In genomic region chr9:46121486-46121885, GRCm38 (mm10) we compare ENCODE assay signal across 18 mouse cellular contexts.
DNase-seq lines count a peak whose midpoint lies in the region; ATAC-seq lines count a peak whose summit lies in the region.
"Had no signal": no experiment of that assay in that cellular context is flagged by ENCODE, and none has a peak within 500 bp of the region (broad histone marks: within the 10 kb centered on the region; RNA-seq: fewer than 3 reads in every experiment).

No protein-coding gene starts in this region.

- peaks cover 34% of the 10 kb centered on the region for H3K36me3 ChIP-seq in forebrain, embryonic 10.5 days (replicated peaks)
- H3K36me3 ChIP-seq in forebrain, embryonic 13.5 days (ENCODE audit: poor library complexity, severe bottlenecking), result peaks cover 15% of the 10 kb centered on the region
- no peaks in the 10 kb centered on the region for H3K36me3 ChIP-seq in lung, embryonic 15.5 days
- no peaks in the 10 kb centered on the region for H3K36me3 ChIP-seq in intestine, embryonic 16.5 days (ENCODE audit: control insufficient read depth, insufficient read depth, low read length)
- no peaks in the 10 kb centered on the region for H3K36me3 ChIP-seq in stomach, embryonic 15.5 days

- DNase-seq in forebrain, embryonic 10.5 days (ENCODE audit: extremely low spot score, low spot score), result no peak
- DNase-seq in lung, postnatal 10 days, result no peak
- no peak for DNase-seq in urinary bladder, adult 18-20 months (ENCODE audit: low spot score in 2 of 2)
- DNase-seq in retina, postnatal 1 day, result no peak
- DNase-seq: adrenal gland, postnatal 14 days; B cell, adult 2 months; cerebellum, adult 11 months; gastrocnemius, postnatal 25 days; kidney, adult 2 months; thymus, postnatal 14 days had no signal

- WGBS in forebrain, embryonic 10.5 days, result 86% methylated on average over 4 of the region's 4 CpGs
- 71% methylated on average over 4 of the region's 4 CpGs for WGBS in forebrain, embryonic 13.5 days
- 46% methylated on average over 4 of the region's 4 CpGs for WGBS in lung, embryonic 15.5 days
- WGBS in intestine, embryonic 16.5 days, result 52% methylated on average over 4 of the region's 4 CpGs
- WGBS in stomach, embryonic 15.5 days, result 64% methylated on average over 4 of the region's 4 CpGs

- no peak overlapping the region for H3K9ac ChIP-seq in forebrain, embryonic 13.5 days
- no peak overlapping the region for H3K9ac ChIP-seq in lung, embryonic 15.5 days
- no peak overlapping the region for H3K9ac ChIP-seq in intestine, embryonic 16.5 days (ENCODE audit: low read depth, low read length)
- H3K9ac ChIP-seq in stomach, embryonic 15.5 days, result no peak overlapping the region
- H3K9ac ChIP-seq: hindbrain, embryonic 14.5 days; limb, embryonic 15.5 days had no signal

- H3K4me3 ChIP-seq in forebrain, embryonic 10.5 days, result no peak overlapping the region
- no peak overlapping the region for H3K4me3 ChIP-seq in forebrain, embryonic 13.5 days
- H3K4me3 ChIP-seq in lung, embryonic 15.5 days, result no peak overlapping the region
- no peak overlapping the region for H3K4me3 ChIP-seq in intestine, embryonic 16.5 days (ENCODE audit: low read length)
- no peak overlapping the region for H3K4me3 ChIP-seq in stomach, embryonic 15.5 days (replicated peaks)
- H3K4me3 ChIP-seq: limb, embryonic 15.5 days had no signal

- H3K27ac ChIP-seq in forebrain, embryonic 10.5 days, result peak overlapping the region; percentile 48
- no peak overlapping the region for H3K27ac ChIP-seq in forebrain, embryonic 13.5 days
- peak overlapping the region; percentile 71; the same call in 1 of the 2 replicates for H3K27ac ChIP-seq in lung, embryonic 15.5 days
- peak overlapping the region; percentile 7; the same call in 1 of the 2 replicates for H3K27ac ChIP-seq in intestine, embryonic 16.5 days (ENCODE audit: low read length)
- H3K27ac ChIP-seq in stomach, embryonic 15.5 days, result no peak overlapping the region; the same call in 1 of the 2 replicates
- H3K27ac ChIP-seq: hindbrain, embryonic 14.5 days; limb, embryonic 15.5 days had no signal

- no peak for ATAC-seq in forebrain, embryonic 13.5 days
- ATAC-seq in lung, embryonic 15.5 days (ENCODE audit: borderline replicate concordance, extremely low read depth, low FRiP score, low TSS enrichment), result no peak
- ATAC-seq in intestine, embryonic 16.5 days, result peak; percentile 76
- ATAC-seq in stomach, embryonic 15.5 days (ENCODE audit: insufficient read depth, low FRiP score, low read depth), result peak; percentile 32; the same call in 1 of the 2 replicates
- ATAC-seq: forebrain, embryonic 16.5 days had no signal

- no peak overlapping the region for H3K4me2 ChIP-seq in forebrain, embryonic 13.5 days
- no peak overlapping the region for H3K4me2 ChIP-seq in lung, embryonic 15.5 days
- H3K4me2 ChIP-seq in intestine, embryonic 16.5 days (ENCODE audit: low read depth, low read length), result no peak overlapping the region
- no peak overlapping the region for H3K4me2 ChIP-seq in stomach, embryonic 15.5 days
- H3K4me2 ChIP-seq: hindbrain, embryonic 14.5 days; limb, embryonic 15.5 days; midbrain, embryonic 11.5 days had no signal

- peaks cover 10% of the 10 kb centered on the region; the same call in 1 of the 2 replicates for H3K9me3 ChIP-seq in forebrain, embryonic 10.5 days
- H3K9me3 ChIP-seq in forebrain, embryonic 13.5 days (replicated peaks), result no peaks in the 10 kb centered on the region
- no peaks in the 10 kb centered on the region for H3K9me3 ChIP-seq in lung, embryonic 15.5 days
- no peaks in the 10 kb centered on the region for H3K9me3 ChIP-seq in intestine, embryonic 16.5 days (ENCODE audit: control insufficient read depth, low read length)
- H3K9me3 ChIP-seq in stomach, embryonic 15.5 days, result no peaks in the 10 kb centered on the region
- H3K9me3 ChIP-seq: limb, embryonic 15.5 days had no signal

- no peaks in the 10 kb centered on the region for H3K27me3 ChIP-seq in forebrain, embryonic 10.5 days (ENCODE audit: poor library complexity, severe bottlenecking)
- no peaks in the 10 kb centered on the region for H3K27me3 ChIP-seq in forebrain, embryonic 13.5 days
- no peaks in the 10 kb centered on the region for H3K27me3 ChIP-seq in lung, embryonic 15.5 days
- H3K27me3 ChIP-seq in intestine, embryonic 16.5 days (replicated peaks; ENCODE audit: control insufficient read depth, insufficient read depth, low read length), result no peaks in the 10 kb centered on the region
- H3K27me3 ChIP-seq in stomach, embryonic 15.5 days (replicated peaks), result no peaks in the 10 kb centered on the region
- H3K27me3 ChIP-seq: limb, embryonic 15.5 days had no signal

- H3K4me1 ChIP-seq in forebrain, embryonic 10.5 days, result peaks cover 36% of the 10 kb centered on the region
- H3K4me1 ChIP-seq in forebrain, embryonic 13.5 days, result peaks cover 16% of the 10 kb centered on the region
- peaks cover 33% of the 10 kb centered on the region for H3K4me1 ChIP-seq in lung, embryonic 15.5 days
- peaks cover 43% of the 10 kb centered on the region for H3K4me1 ChIP-seq in intestine, embryonic 16.5 days (ENCODE audit: control insufficient read depth, insufficient read depth, low read length)
- H3K4me1 ChIP-seq in stomach, embryonic 15.5 days, result peaks cover 18% of the 10 kb centered on the region

Comparison
In these comparisons a context has a peak if more than half of its experiments do, and no peak if none do; other contexts are left out.
1. H3K27ac ChIP-seq: peak in forebrain, embryonic 10.5 days (single experiment), lung, embryonic 15.5 days (single experiment) and intestine, embryonic 16.5 days (single experiment); none in forebrain, embryonic 13.5 days (single experiment) and stomach, embryonic 15.5 days (single experiment).
2. ATAC-seq: peak in intestine, embryonic 16.5 days (single experiment) and stomach, embryonic 15.5 days (single experiment); none in forebrain, embryonic 13.5 days (single experiment) and lung, embryonic 15.5 days (single experiment).